Mouse (Mus musculus): ENCODE data around the gene Prm1.

DNA sequence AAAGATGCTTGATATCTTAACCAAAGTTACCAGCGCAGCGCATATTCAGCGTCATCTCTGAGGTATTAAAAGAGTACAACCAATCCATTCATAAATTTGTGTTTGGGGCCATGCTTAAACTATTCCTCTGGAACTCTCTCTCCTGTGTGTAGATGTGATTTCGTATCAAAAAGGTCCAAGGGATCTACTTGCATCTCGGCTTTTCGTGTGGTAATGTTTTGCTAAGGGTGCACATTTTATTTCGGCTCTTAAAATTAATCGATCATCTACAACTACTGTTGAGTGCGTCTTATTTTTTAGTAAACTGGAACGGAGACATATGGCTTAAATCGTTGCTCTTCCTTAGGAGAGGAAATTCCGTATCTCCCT is 28.9 kb upstream of the Prm1 start:
- TF ChIP-seq CTCF (IDR thresholded peaks at IDR 0.05; ENCODE audit: control insufficient read depth, insufficient read depth, low read length) (no peak), POLR2A (IDR thresholded peaks at IDR 0.05; ENCODE audit: borderline replicate concordance, control insufficient read depth, low read depth, low read length) (no peak)
